Mouse (Mus musculus): ENCODE results near the gene Me1.

The Me1 gene

GRCm38 (mm10) chr9:86554641-86555040 is 141.1 kb downstream of the Me1 start:
- in situ Hi-C loops (cut with MboI, MseI), result loop anchor here (25.0 kb wide), 1 partner anchor 1883 kb away; the partner anchor contains the start of gene Snx14

GRCm38 (mm10) chr9:86553886-86554285 is 141.9 kb downstream of the Me1 start:
- in situ Hi-C loops (cut with MboI, MseI), result loop anchor here (25.0 kb wide), 1 partner anchor 1883 kb away; the partner anchor contains the start of gene Snx14

DNA sequence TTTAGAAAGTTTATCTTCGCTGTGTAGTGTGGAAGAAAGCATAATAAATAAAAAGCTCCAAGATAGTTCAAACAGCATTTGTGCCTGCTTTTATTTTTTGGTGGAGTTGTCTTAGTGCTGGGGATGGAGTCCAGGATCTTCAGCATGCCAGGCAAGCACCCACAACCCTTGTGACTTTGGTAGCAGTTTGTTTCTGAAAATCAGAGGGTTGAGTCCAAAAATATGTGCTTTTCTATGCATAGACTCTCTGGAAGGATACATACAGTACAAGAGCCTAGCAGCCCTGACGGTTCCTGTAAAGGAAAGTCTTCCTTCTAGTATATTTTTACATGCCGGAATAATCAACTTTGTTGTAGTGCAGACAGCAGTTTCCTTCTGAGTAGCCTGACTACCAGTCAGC is 145.0 kb downstream of the Me1 start:
- in situ Hi-C loops (cut with MboI, MseI), result loop anchor here (25.0 kb wide), 1 partner anchor 1887 kb away; the partner anchor contains the start of gene Snx14

DNA sequence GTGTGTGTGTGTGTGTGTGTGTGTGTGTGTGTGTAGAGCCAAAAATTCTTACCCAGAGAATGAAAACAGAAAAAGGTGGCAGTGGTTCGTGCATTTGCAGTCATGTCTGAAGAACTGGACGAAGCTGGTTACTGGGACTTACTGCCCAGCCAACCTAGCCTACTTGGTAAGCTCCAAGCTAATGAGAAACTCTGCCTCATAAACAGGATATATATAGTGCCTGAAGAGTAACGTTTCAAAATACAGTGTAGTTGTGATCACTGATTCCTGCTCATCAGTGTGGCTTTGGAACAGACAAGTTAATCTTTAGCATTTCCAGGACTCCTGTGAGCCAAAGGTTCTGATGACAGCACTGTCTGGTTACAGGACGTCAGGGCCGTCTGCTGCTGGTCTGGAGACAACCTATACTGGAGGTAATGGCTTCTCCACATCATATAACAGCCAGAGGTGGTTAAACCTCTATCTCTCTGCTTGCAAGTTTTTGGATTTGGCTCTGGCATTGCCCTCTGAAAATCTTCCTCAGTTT is 146.1 kb downstream of the Me1 start:
- in situ Hi-C loops (cut with MboI, MseI), result loop anchor here (25.0 kb wide), 1 partner anchor 1888 kb away; the partner anchor contains the start of gene Snx14

DNA sequence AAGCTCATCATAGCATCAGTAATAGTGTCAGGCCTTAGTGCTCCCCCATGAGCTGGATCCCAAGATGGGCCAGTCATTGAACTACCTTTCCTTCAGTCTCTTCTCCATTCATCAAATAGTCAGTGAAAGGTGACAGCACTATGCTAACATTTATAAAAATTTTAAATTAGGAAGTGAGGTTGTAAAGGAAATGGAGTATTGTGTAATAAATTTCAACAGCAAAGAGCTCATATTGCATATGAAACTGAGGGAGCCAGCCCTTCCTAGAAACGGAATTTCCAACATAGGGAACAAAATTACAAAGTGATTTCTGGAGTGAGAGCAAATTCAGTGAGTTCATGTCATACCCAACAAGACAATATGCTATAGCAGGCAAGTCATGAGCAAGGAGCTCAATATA is 151.2 kb downstream of the Me1 start:
- in situ Hi-C loops (cut with MboI, MseI), result no loop called here

DNA sequence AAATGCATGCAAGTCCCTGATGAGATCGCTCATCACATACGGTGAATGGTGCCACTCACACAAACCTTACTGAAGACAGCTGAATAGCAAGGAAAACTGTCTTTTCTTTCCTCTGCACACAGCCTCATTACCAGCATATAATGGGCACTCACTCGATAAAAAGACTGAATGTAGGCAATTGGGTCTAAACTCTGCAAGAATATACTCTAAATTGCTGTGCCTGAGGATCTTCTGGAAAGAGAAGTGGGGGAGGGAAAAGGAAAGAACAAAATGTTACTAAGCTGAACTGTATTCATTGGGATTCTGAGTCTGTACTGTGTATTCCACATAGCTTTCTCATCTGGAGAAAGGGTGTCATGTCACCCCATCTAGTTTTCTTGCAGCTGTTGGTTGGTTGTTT is 152.3 kb downstream of the Me1 start:
- in situ Hi-C loops (cut with MboI, MseI), result no loop called here

DNA sequence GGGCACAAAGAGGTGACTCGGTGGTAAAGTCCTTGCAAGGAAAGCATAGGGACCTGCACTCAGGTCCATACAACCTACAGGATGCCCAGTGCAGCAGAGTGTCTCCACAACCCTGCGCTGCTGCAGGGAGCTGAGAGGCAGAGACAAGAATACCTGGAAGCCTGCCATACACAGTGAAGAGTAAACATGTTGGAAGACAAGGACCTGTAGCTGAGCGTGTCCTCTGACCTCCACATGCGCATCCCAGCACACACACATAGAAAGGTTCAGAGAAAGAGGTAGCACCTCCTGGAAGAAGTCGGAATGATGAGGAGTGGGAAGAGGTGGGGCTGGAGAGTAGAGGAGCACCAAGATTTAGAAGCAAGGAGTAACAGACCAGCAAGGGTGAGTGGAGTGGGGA is 161.7 kb downstream of the Me1 start:
- in situ Hi-C loops (cut with MboI, MseI), result no loop called here
